Mouse (Mus musculus) liver, postnatal 0 days (tissue): Measurements from ENCODE around the gene B3gnt2.

Source experiments
- CTCF ChIP-seq: sonication (generic); IDR thresholded peaks from 2 replicates; pipeline ENCODE4 v1.5.1; 2016; ENCODE audit warnings: antibody characterized with exemption, low read depth
- EP300 ChIP-seq: IDR thresholded peaks from 2 replicates; pipeline ENCODE4 v1.6.1; 2016; ENCODE audit warnings: antibody characterized with exemption, low read depth, mild to moderate bottlenecking

- TF ChIP-seq EP300 (no peak), CTCF (no peak)
These were observed 12.8 kb downstream of the B3gnt2 start for GRCm38 (mm10) chr11:22847732-22848648.
